Mouse (Mus musculus) cerebellum, adult 11 months (tissue): ENCODE measurements at regions not wholly inside any gene's neighbourhood (a gene's known extent, or its start where the extent isn't known, plus 50 kb on each side); places are given as distances from the start of the nearest gene placed in this dataset.
"Not testable (repeated sequence)": the region's sequence is repeated elsewhere in the genome, so short reads cannot be mapped to it uniquely, and the experiment has no call there.

Source experiments
- DNase-seq: peaks from one replicate; pipeline ENCODE4 v3.0.0; 2022

- no peak for DNase-seq
These were observed 576.4 kb downstream of the Nyap2 start for GRCm38 (mm10) chr1:81652990-81653717.

GRCm38 (mm10) chr1:81661245-81661644 lies 571.7 kb upstream of the Gm9747 start:
- DNase-seq, result no peak

DNA sequence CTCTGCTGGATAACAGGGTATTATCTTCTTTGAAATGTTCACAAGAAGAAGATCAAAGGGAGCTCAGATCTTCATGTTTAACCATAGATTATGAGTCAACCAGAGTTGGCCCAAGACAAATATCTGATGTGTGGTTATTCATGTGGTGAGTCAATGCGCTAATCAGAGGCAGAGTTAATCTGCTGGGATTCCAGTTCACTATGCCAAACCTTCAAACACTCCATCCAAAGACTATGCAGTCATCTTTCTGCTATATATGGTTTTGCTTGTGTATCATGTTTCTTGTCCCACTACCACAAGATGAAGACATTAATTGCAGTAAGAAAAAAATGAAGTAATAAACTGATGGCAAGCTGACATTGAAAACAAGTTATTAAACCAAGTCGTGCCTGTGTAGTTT lies 561.8 kb upstream of the Gm9747 start:
- no peak for DNase-seq

GRCm38 (mm10) chr1:81671725-81672124 lies 561.2 kb upstream of the Gm9747 start:
- no peak for DNase-seq

DNA sequence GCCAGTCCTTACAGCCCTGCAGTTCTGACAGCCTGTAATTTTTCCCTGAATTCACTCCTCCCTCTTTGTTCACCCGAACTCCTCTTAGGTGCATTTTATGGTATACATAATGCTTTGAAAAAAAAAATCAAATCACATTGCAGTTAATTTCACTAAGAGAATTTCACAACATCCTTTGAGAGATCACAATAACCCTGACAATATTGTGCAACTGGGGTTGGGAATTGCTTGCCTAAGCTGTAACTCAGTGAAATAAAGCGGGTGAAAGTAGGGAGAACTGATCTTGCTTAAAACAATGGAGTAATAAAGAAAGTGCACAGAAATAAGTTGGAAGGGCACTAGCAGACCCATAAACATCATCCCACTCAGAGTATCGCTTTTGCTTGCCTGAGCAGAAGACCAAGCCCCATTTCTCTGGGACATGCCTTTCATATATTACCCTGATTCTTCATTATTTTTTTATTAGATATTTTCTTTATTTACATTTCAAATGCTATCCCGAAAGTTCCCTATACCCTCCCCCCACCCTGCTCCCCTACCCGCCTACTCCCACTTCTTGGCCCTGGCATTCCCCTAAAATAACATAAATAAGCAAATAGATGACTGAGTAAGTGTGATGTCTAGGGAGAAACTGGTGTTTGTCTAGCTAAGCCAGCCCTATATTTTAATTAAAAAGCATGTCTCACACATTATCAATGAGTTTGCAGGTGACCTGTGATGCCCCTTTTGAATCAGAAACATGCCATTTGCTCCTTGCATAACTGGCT lies 557.2 kb upstream of the Gm9747 start:
- no peak for DNase-seq

- no peak for DNase-seq
These were observed 555.0 kb upstream of the Gm9747 start for GRCm38 (mm10) chr1:81677768-81678400.

- no peak for DNase-seq
These were observed 536.8 kb upstream of the Gm9747 start for GRCm38 (mm10) chr1:81696129-81696528.

- no peak for DNase-seq
These were observed 523.7 kb upstream of the Gm9747 start for GRCm38 (mm10) chr1:81709169-81709568.

DNA sequence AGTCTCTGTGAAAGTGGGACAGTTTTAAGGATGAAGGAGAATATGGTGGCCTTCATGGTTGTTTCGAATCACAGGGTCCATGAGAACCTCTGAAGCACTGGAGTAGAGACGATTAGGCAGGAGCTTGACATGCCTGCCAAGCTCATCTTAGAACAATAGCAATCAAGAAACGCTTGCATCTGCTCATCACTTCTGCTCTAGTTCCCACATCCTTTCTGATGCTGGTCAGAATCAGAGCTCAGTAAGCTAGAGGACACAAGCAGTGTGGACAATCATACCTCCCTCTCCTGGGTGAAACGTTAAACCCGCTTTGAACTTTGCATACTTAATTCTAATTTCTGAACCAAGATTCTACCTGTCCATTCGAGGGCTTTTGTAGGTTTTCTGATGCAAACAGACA lies 515.8 kb upstream of the Gm9747 start:
- DNase-seq, result no peak

DNA sequence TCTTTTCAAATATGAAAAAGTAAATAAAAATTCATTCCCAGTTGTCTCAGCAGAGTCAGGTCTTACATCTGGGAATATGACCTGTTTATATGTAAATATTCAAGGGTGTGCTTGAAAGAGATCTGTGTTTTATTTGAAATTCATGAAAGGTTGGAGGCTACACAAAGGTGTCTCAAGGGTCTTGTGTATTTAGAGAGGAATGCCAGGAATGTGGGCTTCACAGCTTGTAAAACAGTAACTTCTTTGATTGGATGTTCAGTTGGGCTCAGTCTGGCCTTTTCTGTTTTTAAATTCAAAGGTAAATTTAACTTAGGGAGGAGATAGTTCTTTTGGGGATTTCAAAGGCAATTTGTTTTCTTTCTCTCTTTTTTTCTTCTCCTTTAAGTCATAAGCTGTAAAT lies 514.7 kb upstream of the Gm9747 start:
- no peak for DNase-seq

GRCm38 (mm10) chr1:81724859-81725258 lies 508.1 kb upstream of the Gm9747 start:
- DNase-seq, result no peak

GRCm38 (mm10) chr1:81726268-81727132 lies 506.4 kb upstream of the Gm9747 start:
- DNase-seq, result no peak

- DNase-seq, result no peak
These were observed 495.6 kb upstream of the Gm9747 start for GRCm38 (mm10) chr1:81737111-81737833.

DNA sequence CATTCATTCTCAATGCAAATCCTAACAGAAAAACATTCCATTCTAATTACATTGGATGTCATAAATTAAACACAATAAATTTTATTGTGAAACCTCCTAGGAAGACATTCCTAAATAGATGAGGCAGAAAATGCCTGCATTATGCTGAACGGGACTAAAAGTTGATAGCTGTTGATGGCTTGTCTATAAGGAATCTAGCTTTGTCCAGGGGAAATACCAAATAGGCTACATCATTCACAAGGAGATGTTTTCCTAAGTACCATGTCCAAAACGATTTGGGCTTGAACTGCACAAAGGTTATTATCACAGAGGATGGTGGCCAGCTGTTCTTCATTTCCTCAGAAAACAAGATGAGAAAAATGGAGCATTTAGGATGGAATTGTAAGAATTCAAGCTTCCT lies 494.5 kb upstream of the Gm9747 start:
- DNase-seq, result no peak

- DNase-seq, result no peak
These were observed 493.5 kb upstream of the Gm9747 start for GRCm38 (mm10) chr1:81739392-81739791.

DNA sequence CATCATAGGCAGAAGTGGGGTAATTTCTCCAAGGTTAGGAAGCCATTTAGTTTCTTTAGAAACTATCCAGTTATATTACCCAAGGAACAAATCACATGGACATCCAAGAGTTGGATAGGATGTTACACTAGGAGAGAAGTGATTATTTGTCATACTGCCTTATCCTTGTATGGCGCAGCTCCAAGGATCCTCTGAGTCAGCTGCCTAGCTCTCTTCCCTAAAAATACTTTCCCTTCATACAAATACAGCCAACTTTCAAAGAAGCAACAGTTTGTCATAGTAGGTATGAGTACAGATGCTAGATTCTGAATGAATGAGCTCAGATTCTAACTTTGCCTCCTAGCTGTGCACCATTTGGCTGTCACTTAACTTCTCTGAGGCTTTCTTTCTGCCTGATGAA lies 492.9 kb upstream of the Gm9747 start:
- no peak for DNase-seq

DNA sequence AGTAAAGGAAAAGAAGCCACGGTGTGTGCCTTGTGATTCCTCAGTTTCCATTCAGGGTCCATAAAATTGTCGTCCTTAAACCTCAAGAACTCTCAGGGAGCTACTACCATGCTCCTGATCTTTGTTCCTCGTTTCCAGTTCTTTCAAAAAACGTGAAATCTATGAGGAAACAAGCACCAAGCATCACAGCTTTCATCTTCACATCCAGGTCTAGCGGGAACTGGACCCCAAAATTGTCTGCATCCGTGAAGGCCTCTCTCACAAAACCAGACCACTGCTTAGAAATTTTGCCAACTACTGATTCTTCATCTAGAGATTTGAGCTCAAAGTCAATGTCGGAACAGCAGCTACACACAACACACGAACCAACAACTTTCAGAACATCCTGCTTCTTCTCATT lies 491.0 kb upstream of the Gm9747 start:
- not testable (repeated sequence) for DNase-seq

- DNase-seq, result no peak
These were observed 488.4 kb upstream of the Gm9747 start for GRCm38 (mm10) chr1:81744524-81744923.

DNA sequence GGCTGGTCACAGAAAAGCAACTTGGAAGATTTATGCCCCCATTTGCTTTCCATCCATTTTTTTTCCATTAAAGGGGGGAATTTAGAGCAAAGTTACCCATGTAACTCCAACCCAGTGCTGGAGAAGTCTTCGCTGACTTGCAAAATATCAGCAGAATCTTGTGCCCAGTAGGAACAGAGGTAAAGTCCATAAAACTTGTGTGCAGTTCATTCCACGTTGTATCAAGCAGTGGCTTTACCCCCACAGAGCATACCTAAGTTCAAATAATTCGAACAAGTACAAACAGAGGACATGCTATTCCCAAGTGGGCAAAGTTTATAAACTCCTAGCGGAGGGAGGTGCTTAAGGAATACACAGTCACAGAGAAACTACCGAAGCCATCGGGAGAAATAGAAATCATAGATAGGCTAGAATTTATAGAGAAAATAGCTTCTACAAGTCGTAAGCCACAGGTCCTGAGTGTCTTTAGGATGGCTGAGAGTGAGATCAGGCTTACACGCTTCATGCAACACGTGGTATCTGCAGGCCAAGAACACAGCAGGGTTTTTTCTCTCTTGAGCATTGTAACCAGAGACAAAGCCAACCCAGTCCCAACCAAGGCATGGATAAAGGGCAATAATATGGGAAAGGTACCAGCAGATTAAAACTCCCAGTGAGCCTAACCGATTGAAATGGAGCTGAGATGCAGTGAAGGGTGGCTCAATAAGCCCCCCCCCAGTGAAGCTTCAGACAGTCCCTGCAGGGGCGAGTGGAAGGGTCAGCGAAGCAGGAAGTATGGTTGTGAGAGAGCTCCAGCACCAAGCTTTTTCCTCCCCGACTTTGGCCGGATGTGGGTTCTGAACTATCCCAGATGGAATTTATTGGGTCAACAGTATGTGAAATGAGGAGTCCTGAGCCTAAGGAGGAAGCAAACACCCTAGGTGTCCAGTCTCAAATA lies 487.6 kb upstream of the Gm9747 start:
- no peak for DNase-seq

DNA sequence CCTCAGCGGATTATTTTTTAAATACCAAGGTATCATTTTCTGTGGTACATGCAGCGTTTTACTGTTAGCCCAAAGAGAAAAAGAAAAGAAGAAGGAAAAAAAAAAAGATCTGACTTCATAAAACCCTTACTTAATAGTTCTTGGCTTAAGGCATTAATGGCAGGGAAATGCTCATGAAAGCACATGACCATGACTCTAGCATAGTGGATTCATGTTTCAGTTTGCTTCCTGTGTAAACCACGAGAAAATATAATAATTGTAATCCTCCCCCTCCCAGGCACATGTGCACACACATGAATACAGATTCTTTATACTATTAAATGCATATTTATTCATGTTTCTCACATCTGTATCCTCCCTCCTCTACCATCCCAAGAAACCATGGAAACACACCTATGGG lies 486.9 kb upstream of the Gm9747 start:
- DNase-seq, result no peak

DNA sequence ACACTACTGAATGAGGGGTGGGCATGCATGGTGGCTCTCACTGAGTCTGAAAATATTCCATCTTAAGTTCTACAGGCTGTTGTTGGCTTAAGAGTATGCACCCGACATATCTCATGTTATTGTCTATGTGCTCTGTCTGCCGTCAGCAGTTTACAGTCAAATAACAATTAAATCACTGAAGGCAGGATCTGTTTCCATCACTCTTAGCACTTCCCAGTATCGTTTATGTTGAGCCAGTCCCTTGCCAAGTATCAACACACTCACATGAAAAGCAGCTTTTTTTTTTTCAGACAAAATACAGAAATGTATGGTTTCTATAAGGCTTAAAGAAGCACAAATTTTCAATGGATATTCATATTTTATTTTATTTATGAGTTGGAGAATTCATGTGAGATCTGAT lies 485.9 kb upstream of the Gm9747 start:
- no peak for DNase-seq
